In genomic region chr15:101092121-101092828, GRCm38 (mm10) we compare ENCODE assay signal across 10 mouse cellular contexts. TPM values are rescaled to one million over a fixed set of nuclear protein-coding genes. Genes with fewer than 3 reads are reported as not detected.
DNase-seq lines count a peak whose midpoint lies in the region; ATAC-seq lines count a peak whose summit lies in the region.
"Had no signal": no experiment of that assay in that cellular context is flagged by ENCODE, and none has a peak within 500 bp of the region (broad histone marks: within the 10 kb centered on the region; RNA-seq: fewer than 3 reads in every experiment).

No protein-coding gene starts in this region.

- no peak overlapping the region for H3K27ac ChIP-seq in forebrain, embryonic 14.5 days (ENCODE audit: low read depth, low read length)
- peak overlapping the region; percentile 89 for H3K27ac ChIP-seq in limb, embryonic 10.5 days

- DNase-seq in kidney, adult 11 months: peak; percentile 41
- DNase-seq in kidney, adult 8-10 months: no peak
- DNase-seq in forebrain, embryonic 14.5 days (ENCODE audit: low spot score): peak; percentile 20
- peak; percentile 61 for DNase-seq in limb, embryonic 10.5 days (ENCODE audit: low spot score)
- DNase-seq in retina, postnatal 1 day: peak; percentile 82
- no peak for DNase-seq in gastrocnemius, postnatal 25 days
- DNase-seq in lung, postnatal 36 days: no peak
- no peak for DNase-seq in frontal cortex, postnatal 36 days (ENCODE audit: low spot score in 2 of 2)

- 0 out of 2 replicates have a peak overlapping the region, but pooled peaks have one; percentile 37 for H3K9ac ChIP-seq in forebrain, embryonic 14.5 days (ENCODE audit: low read length)

- H3K4me3 ChIP-seq in forebrain, embryonic 14.5 days (ENCODE audit: low read depth, low read length): no peak overlapping the region
- peak overlapping the region; percentile 36 for H3K4me3 ChIP-seq in limb, embryonic 10.5 days

- H3K36me3 ChIP-seq in forebrain, embryonic 14.5 days (ENCODE audit: control insufficient read depth, insufficient read depth, low read length): no peaks in the 10 kb centered on the region
- H3K36me3 ChIP-seq in limb, embryonic 10.5 days: no peaks in the 10 kb centered on the region

- no peaks in the 10 kb centered on the region; the same call in 1 of the 2 replicates for H3K27me3 ChIP-seq in forebrain, embryonic 14.5 days (replicated peaks; ENCODE audit: control insufficient read depth, insufficient read depth, low read length)
- no peaks in the 10 kb centered on the region for H3K27me3 ChIP-seq in limb, embryonic 10.5 days (ENCODE audit: low read depth, poor library complexity, severe bottlenecking)

- H3K4me2 ChIP-seq in forebrain, embryonic 14.5 days (ENCODE audit: low read length): peak overlapping the region; percentile 33; the same call in 1 of the 2 replicates

- peaks cover 10% of the 10 kb centered on the region for H3K4me1 ChIP-seq in forebrain, embryonic 14.5 days (ENCODE audit: control insufficient read depth, insufficient read depth, low read length)
- peaks cover 71% of the 10 kb centered on the region for H3K4me1 ChIP-seq in limb, embryonic 10.5 days

- no peaks in the 10 kb centered on the region for H3K9me3 ChIP-seq in forebrain, embryonic 14.5 days (replicated peaks; ENCODE audit: control insufficient read depth, low read length)
- H3K9me3 ChIP-seq in limb, embryonic 10.5 days (replicated peaks): no peaks in the 10 kb centered on the region

- 32% methylated on average over 14 of the region's 14 CpGs for WGBS in forebrain, embryonic 14.5 days
- 25% methylated on average over 14 of the region's 14 CpGs for WGBS in limb, embryonic 10.5 days

- ATAC-seq in forebrain, embryonic 14.5 days: peak; percentile 38; the same call in 1 of the 2 replicates

RNA-seq across cellular contexts. Expression of gene Fignl2, which starts 13.9 kb away (rescaled TPM):
- polyA plus RNA-seq in forebrain, embryonic 14.5 days (2014; fragmentation: Nextera tagmentation; extraction: Ambion mirVana): 0.09 TPM in 1 of 2 replicates, not detected in the other
- polyA plus RNA-seq in limb, embryonic 10.5 days (2016; fragmentation: Nextera tagmentation; extraction: Ambion mirVana): 0.98 and 1.9 TPM in 2 replicates
- 1 to 10 TPM in 1 of 2 experiments, under 1 TPM in 1; 0.59 to 1.1 TPM for total RNA-seq in gastrocnemius, postnatal 25 days (2021)

RNA-seq across cellular contexts. Expression of gene Ankrd33, which starts 23.3 kb away (rescaled TPM):
- not detected in 2 replicates for polyA plus RNA-seq in forebrain, embryonic 14.5 days (2014; fragmentation: Nextera tagmentation; extraction: Ambion mirVana)
- not detected in 2 replicates for polyA plus RNA-seq in limb, embryonic 10.5 days (2016; fragmentation: Nextera tagmentation; extraction: Ambion mirVana)
- total RNA-seq in gastrocnemius, postnatal 25 days (2021): not detected
- total RNA-seq: monocyte, adult 5-6 weeks had no signal
- polyA plus RNA-seq: testis, adult 2 months had no signal

RNA-seq across cellular contexts. Expression of gene Acvrl1, which starts 36.0 kb away (rescaled TPM):
- polyA plus RNA-seq in forebrain, embryonic 14.5 days (2014; fragmentation: Nextera tagmentation; extraction: Ambion mirVana): 4.1 and 4.2 TPM in 2 replicates
- polyA plus RNA-seq in limb, embryonic 10.5 days (2016; fragmentation: Nextera tagmentation; extraction: Ambion mirVana): 7.2 and 8.3 TPM in 2 replicates
- 10 to 100 TPM; 10.7 to 13.0 TPM for total RNA-seq in gastrocnemius, postnatal 25 days (2021)

RNA-seq across cellular contexts. Expression of gene Gm47841, which starts 45.1 kb away (rescaled TPM):
- not detected in 2 replicates for polyA plus RNA-seq in forebrain, embryonic 14.5 days (2014; fragmentation: Nextera tagmentation; extraction: Ambion mirVana)
- not detected in 2 replicates for polyA plus RNA-seq in limb, embryonic 10.5 days (2016; fragmentation: Nextera tagmentation; extraction: Ambion mirVana)
- not detected for total RNA-seq in gastrocnemius, postnatal 25 days (2021)
- total RNA-seq: monocyte, adult 5-6 weeks had no signal

Comparison
In these comparisons a context has a peak if more than half of its experiments do, and no peak if none do; other contexts are left out.
1. DNase-seq: peak in kidney, adult 11 months (single experiment), forebrain, embryonic 14.5 days (single experiment), limb, embryonic 10.5 days (single experiment) and retina, postnatal 1 day (single experiment); none in kidney, adult 8-10 months (0 of 2), gastrocnemius, postnatal 25 days (single experiment), lung, postnatal 36 days (single experiment) and frontal cortex, postnatal 36 days (0 of 2).